Mouse (Mus musculus) ovary, postnatal 10 days (tissue): ENCODE data around the gene Tagln3.

Experiments used
- DNase-seq: peaks from one replicate; pipeline ENCODE4 v3.0.0; 2022; ENCODE audit warnings: low spot score

Gene Tagln3

GRCm38 (mm10) chr16:45720022-45720630 lies 4.3 kb downstream of the Tagln3 start:
- DNase-seq, result no peak

GRCm38 (mm10) chr16:45718296-45718695 lies 6.1 kb downstream of the Tagln3 start:
- no peak for DNase-seq

- no peak for DNase-seq
These were observed 9.8 kb downstream of the Tagln3 start for GRCm38 (mm10) chr16:45714489-45715150.

GRCm38 (mm10) chr16:45713878-45714277 lies 10.5 kb downstream of the Tagln3 start:
- DNase-seq, result no peak

- no peak for DNase-seq
These were observed 11.1 kb downstream of the Tagln3 start for GRCm38 (mm10) chr16:45713261-45713660.

GRCm38 (mm10) chr16:45711263-45711662 lies 13.1 kb downstream of the Tagln3 start:
- DNase-seq, result no peak

- DNase-seq, result no peak
These were observed 25.1 kb downstream of the Tagln3 start for GRCm38 (mm10) chr16:45699301-45699700.

GRCm38 (mm10) chr16:45697996-45698395 lies 26.4 kb downstream of the Tagln3 start:
- no peak for DNase-seq

GRCm38 (mm10) chr16:45695445-45696160 lies 28.8 kb downstream of the Tagln3 start:
- DNase-seq, result no peak

GRCm38 (mm10) chr16:45693558-45693957 lies 30.9 kb downstream of the Tagln3 start, which contains the start of gene Tmprss7:
Tmprss7 (minus strand) TSS chr16:45693658.
- DNase-seq, result no peak

- DNase-seq, result no peak
These were observed 31.6 kb downstream of the Tagln3 start for GRCm38 (mm10) chr16:45692851-45693250.

GRCm38 (mm10) chr16:45690178-45690577 lies 34.2 kb downstream of the Tagln3 start:
- DNase-seq, result no peak

- no peak for DNase-seq
These were observed 37.6 kb downstream of the Tagln3 start for GRCm38 (mm10) chr16:45686833-45687232.

GRCm38 (mm10) chr16:45685295-45685694 lies 39.1 kb downstream of the Tagln3 start:
- no peak for DNase-seq

- peak; percentile 35 for DNase-seq
These were observed 39.6 kb downstream of the Tagln3 start for GRCm38 (mm10) chr16:45684815-45685214.

- no peak for DNase-seq
These were observed 47.9 kb downstream of the Tagln3 start for GRCm38 (mm10) chr16:45676462-45676861.

GRCm38 (mm10) chr16:45670005-45670404 lies 54.4 kb downstream of the Tagln3 start:
- DNase-seq, result no peak

- DNase-seq, result no peak
These were observed 56.2 kb downstream of the Tagln3 start for GRCm38 (mm10) chr16:45668178-45668577.

GRCm38 (mm10) chr16:45666136-45666535 lies 58.3 kb downstream of the Tagln3 start:
- no peak for DNase-seq

GRCm38 (mm10) chr16:45662381-45662780 lies 62.0 kb downstream of the Tagln3 start:
- DNase-seq, result no peak
